Mouse (Mus musculus): ENCODE measurements around the gene Gm16434.
"Not testable (repeated sequence)": the region's sequence is repeated elsewhere in the genome, so short reads cannot be mapped to it uniquely, and the experiment has no call there.

Gene Gm16434

DNA sequence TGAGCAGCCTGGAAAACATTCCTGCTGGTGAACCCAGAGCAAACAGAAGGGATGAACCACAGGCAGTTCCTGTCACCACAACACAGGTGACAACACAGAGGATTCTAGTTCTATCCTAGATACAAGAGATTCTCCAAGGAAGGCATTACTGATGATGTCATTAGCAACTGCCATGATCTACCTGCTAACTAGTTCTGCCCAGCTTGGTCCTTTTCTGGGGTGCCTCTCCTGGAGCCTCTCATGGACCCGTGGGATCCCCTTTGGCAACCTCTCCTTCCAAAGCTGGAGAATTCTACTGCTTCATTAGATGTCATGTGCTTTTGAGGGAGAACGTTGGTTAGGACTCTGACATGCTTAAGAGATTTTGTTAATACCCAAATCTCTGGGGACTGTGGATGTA lies at the start of gene Gm16434:
Gene Gm16434, minus strand, starts transcription at position 101 of the 400 bp plus-strand sequence.
- DNase-seq = not testable (repeated sequence)

DNA sequence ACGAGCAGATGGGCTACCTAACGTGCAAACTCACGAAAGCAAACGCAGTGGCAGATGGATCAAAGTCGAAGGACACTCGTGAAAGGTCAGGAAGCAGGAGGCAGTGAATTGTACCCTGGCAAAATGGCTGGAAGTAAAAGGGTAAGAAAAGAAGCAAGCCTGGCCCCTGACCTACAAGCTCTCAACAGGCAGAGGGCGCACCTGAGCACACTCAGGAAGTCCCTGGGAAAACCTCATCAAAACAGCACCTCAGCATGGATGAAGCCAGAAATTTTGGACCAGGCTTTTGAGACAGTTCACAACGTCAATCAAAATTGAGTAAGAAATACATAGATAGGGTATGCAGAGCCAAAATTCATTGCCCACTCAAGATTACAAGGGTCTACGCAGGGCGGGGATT lies 49.2 kb upstream of the Gm16434 start:
- not testable (repeated sequence) for DNase-seq

DNA sequence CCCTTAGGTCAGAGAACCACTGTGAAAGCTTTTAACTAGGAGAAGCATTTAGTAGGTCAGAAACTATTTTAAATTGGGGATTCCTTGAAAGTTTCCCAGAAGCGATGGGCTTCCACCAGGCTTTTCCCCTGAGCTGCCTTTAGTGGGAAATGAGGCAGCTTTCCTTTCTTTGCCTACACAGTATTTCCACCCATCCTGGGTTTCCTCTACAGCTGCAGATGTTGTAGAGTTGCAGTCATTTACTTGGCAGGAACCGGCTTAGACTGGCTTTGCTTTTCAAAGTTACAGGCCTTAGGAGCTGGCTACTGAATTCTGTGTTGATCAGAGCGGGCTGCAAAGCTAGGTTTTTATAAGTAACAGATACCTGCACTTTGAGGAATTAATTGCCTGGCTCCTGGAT lies 5.7 kb upstream of the Gm16434 start:
- peak in 1 of 2 experiments; percentile 2 for DNase-seq

- not testable (repeated sequence) for DNase-seq
Observed at GRCm38 (mm10) chr14:7174483-7174971, 19.8 kb downstream of the Gm16434 start, which contains the start of gene Gm3512. Gm3512 (minus strand) TSS chr14:7174533.
